8 mouse cellular contexts compared by ENCODE assay signal in the genomic region with DNA sequence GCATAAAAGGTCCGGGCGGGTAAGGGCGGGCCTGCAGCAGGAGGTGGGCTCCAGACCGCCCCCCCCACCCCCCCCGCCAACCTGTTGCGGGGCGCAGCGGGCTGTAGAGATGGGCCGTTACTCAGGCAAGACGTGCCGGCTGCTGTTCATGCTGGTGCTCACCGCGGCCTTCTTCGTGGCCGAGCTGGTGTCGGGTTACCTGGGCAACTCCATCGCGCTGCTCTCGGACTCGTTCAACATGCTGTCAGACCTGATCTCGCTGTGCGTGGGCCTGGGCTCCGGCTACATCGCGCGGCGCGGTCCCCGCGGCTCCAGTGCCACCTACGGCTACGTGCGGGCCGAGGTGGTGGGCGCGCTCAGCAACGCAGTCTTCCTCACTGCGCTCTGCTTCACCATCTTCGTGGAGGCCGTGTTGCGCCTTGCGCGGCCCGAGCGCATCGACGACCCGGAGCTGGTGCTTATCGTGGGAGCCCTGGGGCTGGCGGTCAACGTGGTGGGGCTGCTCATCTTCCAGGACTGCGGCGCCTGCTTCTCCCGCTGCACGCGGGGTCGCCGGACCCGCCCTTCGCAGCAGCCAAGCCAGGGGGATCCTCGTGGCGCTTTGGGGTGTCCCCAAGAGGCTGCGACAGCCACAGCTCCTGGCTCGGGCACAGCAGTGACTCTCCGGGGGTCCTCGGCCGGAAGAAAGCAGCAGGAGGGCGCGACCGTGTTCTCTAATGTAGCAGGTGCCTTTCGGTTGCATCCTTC. TPM values are rescaled to one million over a fixed set of nuclear protein-coding genes. Genes with fewer than 3 reads are reported as not detected.
A peak's percentile ranks its signal among the peaks of the same experiment; 100 is the strongest.
DNase-seq lines count a peak whose midpoint lies in the region; ATAC-seq and TF ChIP-seq lines count a peak whose summit lies in the region.

No protein-coding gene starts in this region.

- H3K79me2 ChIP-seq in MEL (ENCODE audit: control insufficient read depth, insufficient read depth, low read length, poor library complexity) = no peaks in the 10 kb centered on the region; the same call in 1 of the 2 replicates

- peak overlapping the region; percentile 77 for H3K9ac ChIP-seq in heart, embryonic 13.5 days
- peak overlapping the region; percentile 65 for H3K9ac ChIP-seq in MEL (ENCODE audit: control insufficient read depth, low read depth, low read length, poor library complexity, severe bottlenecking)
- H3K9ac ChIP-seq in midbrain, embryonic 16.5 days (ENCODE audit: low read depth, low read length) = peak overlapping the region; percentile 83

- H3K27me3 ChIP-seq in heart, embryonic 13.5 days (replicated peaks) = peaks cover 54% of the 10 kb centered on the region
- no peaks in the 10 kb centered on the region for H3K27me3 ChIP-seq in MEL (ENCODE audit: control insufficient read depth in 1 of 2, insufficient read depth in 2 of 2, low read length in 2 of 2)
- H3K27me3 ChIP-seq in midbrain, embryonic 16.5 days (ENCODE audit: control insufficient read depth, insufficient read depth, low read depth, low read length) = no peaks in the 10 kb centered on the region

- H3K9me3 ChIP-seq in heart, embryonic 13.5 days = no peaks in the 10 kb centered on the region
- H3K9me3 ChIP-seq in MEL (replicated peaks; ENCODE audit: insufficient read depth, low read length) = no peaks in the 10 kb centered on the region
- H3K9me3 ChIP-seq in midbrain, embryonic 16.5 days (replicated peaks; ENCODE audit: control insufficient read depth, low read length, poor library complexity, severe bottlenecking) = no peaks in the 10 kb centered on the region

- no peak for TF ChIP-seq EP300 in MEL (IDR thresholded peaks at IDR 0.05; ENCODE audit: low read depth in 1 of 2, low read length in 2 of 2)

- H3K4me1 ChIP-seq in heart, embryonic 13.5 days = peaks cover 16% of the 10 kb centered on the region
- peaks cover 19 to 33% of the 10 kb centered on the region in 2 experiments for H3K4me1 ChIP-seq in MEL (ENCODE audit: control insufficient read depth in 1 of 2, insufficient read depth in 2 of 2, low read length in 2 of 2)
- H3K4me1 ChIP-seq in midbrain, embryonic 16.5 days (ENCODE audit: control insufficient read depth, insufficient read depth, low read length) = peaks cover 11% of the 10 kb centered on the region

- TF ChIP-seq POLR2A in MEL (IDR thresholded peaks at IDR 0.05; ENCODE audit: control insufficient read depth in 1 of 2, insufficient read depth in 1 of 2, low read depth in 1 of 2, low read length in 2 of 2, poor library complexity in 1 of 2) = no peak; a peak in 2 of 4 replicates

- ATAC-seq in heart, embryonic 13.5 days (ENCODE audit: extremely low read depth, insufficient number of reproducible peaks, low FRiP score, low TSS enrichment) = peak; percentile 25
- peak; percentile 20; the same call in 1 of the 2 replicates for ATAC-seq in granulocyte monocyte progenitor cell, adult 5-6 weeks (replicated peaks; ENCODE audit: poor library complexity, severe bottlenecking)
- peak; percentile 76 for ATAC-seq in midbrain, embryonic 16.5 days

- H3K36me3 ChIP-seq in heart, embryonic 13.5 days = no peaks in the 10 kb centered on the region
- peaks cover 0 to 21% of the 10 kb centered on the region in 2 experiments; a peak in 3 of 4 replicates for H3K36me3 ChIP-seq in MEL (ENCODE audit: control insufficient read depth in 1 of 2, insufficient read depth in 2 of 2, low read length in 2 of 2)
- no peaks in the 10 kb centered on the region for H3K36me3 ChIP-seq in midbrain, embryonic 16.5 days (ENCODE audit: control insufficient read depth, insufficient read depth, low read length)

- no peak for TF ChIP-seq RAD21 in MEL (IDR thresholded peaks at IDR 0.05; ENCODE audit: low read depth, low read length)

- peak overlapping the region; percentile 32 for H3K27ac ChIP-seq in heart, embryonic 13.5 days (replicated peaks)
- peak overlapping the region; percentile 30 for H3K27ac ChIP-seq in MEL (ENCODE audit: control insufficient read depth, low read depth, low read length)
- H3K27ac ChIP-seq in midbrain, embryonic 16.5 days (ENCODE audit: low read length) = peak overlapping the region; percentile 75

- no peak for DNase-seq in heart, adult 11 months
- DNase-seq in MEL (ENCODE audit: low read depth, low spot score) = no peak
- peak; percentile 42 for DNase-seq in embryo, embryonic 11.5 days (ENCODE audit: low read depth, low spot score)
- DNase-seq in left cerebral cortex, adult 8-10 months (ENCODE audit: low spot score in 2 of 2) = peak; percentile 46
- no peak for DNase-seq in natural killer cell, adult 2 months (ENCODE audit: low spot score in 2 of 2)

- WGBS in heart, embryonic 13.5 days = 0% methylated on average over 68 of the region's 71 CpGs
- WGBS in midbrain, embryonic 16.5 days = under 1% methylated on average over 66 of the region's 71 CpGs

- peak overlapping the region; percentile 66 for H3K4me3 ChIP-seq in heart, embryonic 13.5 days
- H3K4me3 ChIP-seq in MEL (ENCODE audit: control insufficient read depth in 1 of 2, insufficient read depth in 1 of 2, low read depth in 2 of 2, low read length in 2 of 2) = peak overlapping the region; percentile 76 to 83
- peak overlapping the region; percentile 68 for H3K4me3 ChIP-seq in midbrain, embryonic 16.5 days (ENCODE audit: low read depth, low read length)

- peak overlapping the region; percentile 99 for H3K4me2 ChIP-seq in heart, embryonic 13.5 days
- H3K4me2 ChIP-seq in midbrain, embryonic 16.5 days (ENCODE audit: low read length) = peak overlapping the region; percentile 83

- no peak for TF ChIP-seq CTCF in MEL (IDR thresholded peaks at IDR 0.05 in 2 of 3, conservative IDR thresholded peaks at IDR 0.05 in 1 of 3; ENCODE audit: control insufficient read depth in 1 of 3, insufficient read depth in 1 of 3, low read depth in 2 of 3, low read length in 3 of 3, poor library complexity in 1 of 3, severe bottlenecking in 1 of 3)

TF ChIP-seq in MEL, 35 proteins besides CTCF, POLR2A, EP300 and RAD21:
- TF ChIP-seq MAX (IDR thresholded peaks at IDR 0.05; ENCODE audit: low read length) = 0 out of 2 replicates have a peak, but pooled peaks have one; percentile 17
- TF ChIP-seq NRF1 (IDR thresholded peaks at IDR 0.05; ENCODE audit: insufficient read depth, low read depth, low read length, poor library complexity, severe bottlenecking) = no peak
- TF ChIP-seq GABPA (IDR thresholded peaks at IDR 0.05; ENCODE audit: low read depth, low read length) = no peak
- TF ChIP-seq POLR2AphosphoS5 (IDR thresholded peaks at IDR 0.05; ENCODE audit: borderline replicate concordance, low read depth, low read length) = peak; percentile 48; the same call in 1 of the 2 replicates
- TF ChIP-seq ZKSCAN1 (IDR thresholded peaks at IDR 0.05; ENCODE audit: low read depth, low read length) = no peak
- TF ChIP-seq BHLHE40 (IDR thresholded peaks at IDR 0.05; ENCODE audit: borderline replicate concordance, low read depth, low read length) = no peak
- TF ChIP-seq ETS1 (IDR thresholded peaks at IDR 0.05; ENCODE audit: low read depth, low read length) = no peak

RNA-seq across cellular contexts. Expression of a gene that starts 0.5 kb away (rescaled TPM):
- 0.24 and 0.46 TPM in 2 replicates for polyA plus RNA-seq in heart, embryonic 13.5 days (2015; fragmentation: Nextera tagmentation; extraction: Ambion mirVana)
- total RNA-seq in MEL (2012; rRNA removed) = 2.1 and 3.9 TPM in 2 replicates
- 1 to 10 TPM in 1 of 2 experiments, not detected in 1; 7.9 TPM for polyA plus RNA-seq in MEL (2012; ENCODE audit: insufficient read depth in 1 of 2, insufficient read length in 2 of 2, low read depth in 1 of 2, low replicate concordance in 2 of 2, missing spikeins in 1 of 2)
- not detected in 2 replicates for total RNA-seq in granulocyte monocyte progenitor cell, adult 5-6 weeks (2014; fragmentation: Nextera tagmentation)
- not detected in 2 replicates for total RNA-seq in granulocyte monocyte progenitor cell, adult 5-6 weeks (2017)
- 1 to 10 TPM; 8.1 to 9.0 (median 8.5) TPM for total RNA-seq in left cerebral cortex, adult 8-10 months (2022)
- polyA plus RNA-seq in midbrain, embryonic 16.5 days (2015; fragmentation: Nextera tagmentation; extraction: Ambion mirVana) = 6.5 and 7.9 TPM in 2 replicates

Comparison
In these comparisons a context has a peak if more than half of its experiments do, and no peak if none do; other contexts are left out.
1. ATAC-seq: peak in every context shown above with its lines; median percentile 76 in midbrain, embryonic 16.5 days; 25 in heart, embryonic 13.5 days; 20 in granulocyte monocyte progenitor cell, adult 5-6 weeks.
2. DNase-seq: peak in embryo, embryonic 11.5 days (single experiment) and left cerebral cortex, adult 8-10 months (2 of 2); none in heart, adult 11 months (single experiment), MEL (single experiment) and natural killer cell, adult 2 months (0 of 2).
3. Peak in every context shown above with its lines, with median percentiles within 50 percentile points of each other: H3K27ac ChIP-seq, H3K4me3 ChIP-seq and H3K9ac ChIP-seq.